Mouse (Mus musculus) lung, postnatal 0 days (tissue): Measurements from ENCODE around the gene Car15.

Experiments used
- CTCF ChIP-seq: IDR thresholded peaks from 2 replicates; pipeline ENCODE4 v1.5.1; 2016; ENCODE audit warnings: antibody characterized with exemption, mild to moderate bottlenecking
- EP300 ChIP-seq: IDR thresholded peaks from 2 replicates; pipeline ENCODE4 v1.6.1; 2016; ENCODE audit warnings: antibody characterized with exemption, mild to moderate bottlenecking, control low read depth

GRCm38 (mm10) chr16:17830385-17831178, 7.6 kb downstream of the Car15 start:
- no peak for TF ChIP-seq CTCF
- no peak for TF ChIP-seq EP300
